Mouse (Mus musculus): ENCODE measurements at regions not wholly inside any gene's neighbourhood (a gene's known extent, or its start where the extent isn't known, plus 50 kb on each side); places are given as distances from the start of the nearest gene placed in this dataset.

- Histone ChIP-seq H3K27me3 (ENCODE audit: control insufficient read depth) (no peaks in the 10 kb centered on the region), H3K9me3 (ENCODE audit: control insufficient read depth, low read length) (peaks cover 3% of the 10 kb centered on the region; the same call in 1 of the 2 replicates), H3K4me3 (replicated peaks) (no peak overlapping the region), H3K4me1 (ENCODE audit: control insufficient read depth) (no peaks in the 10 kb centered on the region), H3K36me3 (ENCODE audit: control insufficient read depth) (no peaks in the 10 kb centered on the region)
- TF ChIP-seq TAL1 (IDR thresholded peaks at IDR 0.05; ENCODE audit: low read length) = no peak
- no peak for TF ChIP-seq GATA1 (IDR thresholded peaks at IDR 0.05; ENCODE audit: low read length)
These were observed 66.9 kb upstream of the Kazn start for GRCm38 (mm10) chr4:142306076-142306475.

- no peaks in the 10 kb centered on the region for H3K36me3 ChIP-seq (ENCODE audit: control insufficient read depth)
- H3K27me3 ChIP-seq (ENCODE audit: control insufficient read depth) = no peaks in the 10 kb centered on the region
- no peak for TF ChIP-seq GATA1 (IDR thresholded peaks at IDR 0.05; ENCODE audit: low read length)
- TF ChIP-seq TAL1 (IDR thresholded peaks at IDR 0.05; ENCODE audit: low read length) = no peak
- H3K4me3 ChIP-seq (replicated peaks) = no peak overlapping the region
- H3K9me3 ChIP-seq (ENCODE audit: control insufficient read depth, low read length) = no peaks in the 10 kb centered on the region
- no peaks in the 10 kb centered on the region for H3K4me1 ChIP-seq (ENCODE audit: control insufficient read depth)
These were observed 64.3 kb upstream of the Kazn start for GRCm38 (mm10) chr4:142303374-142304020.

- no peaks in the 10 kb centered on the region for H3K4me1 ChIP-seq (ENCODE audit: control insufficient read depth)
- H3K4me3 ChIP-seq (replicated peaks) = no peak overlapping the region
These were observed 63.5 kb upstream of the Kazn start for GRCm38 (mm10) chr4:142302724-142303120.

GRCm38 (mm10) chr4:142302041-142302723, 63.0 kb upstream of the Kazn start:
- no peak for TF ChIP-seq TAL1 (IDR thresholded peaks at IDR 0.05; ENCODE audit: low read length)
- TF ChIP-seq GATA1 (IDR thresholded peaks at IDR 0.05; ENCODE audit: low read length) = no peak
- Histone ChIP-seq H3K4me3 (replicated peaks) (no peak overlapping the region), H3K27me3 (ENCODE audit: control insufficient read depth) (no peaks in the 10 kb centered on the region), H3K4me1 (ENCODE audit: control insufficient read depth) (no peaks in the 10 kb centered on the region), H3K9me3 (ENCODE audit: control insufficient read depth, low read length) (no peaks in the 10 kb centered on the region), H3K36me3 (ENCODE audit: control insufficient read depth) (no peaks in the 10 kb centered on the region)

More at GRCm38 (mm10) chr4:142302724-142303120, 63.5 kb upstream of the Kazn start:
- Histone ChIP-seq H3K36me3 (ENCODE audit: control insufficient read depth) (no peaks in the 10 kb centered on the region), H3K9me3 (ENCODE audit: control insufficient read depth, low read length) (no peaks in the 10 kb centered on the region), H3K27me3 (ENCODE audit: control insufficient read depth) (no peaks in the 10 kb centered on the region)
- TF ChIP-seq TAL1 (IDR thresholded peaks at IDR 0.05; ENCODE audit: low read length) (no peak), GATA1 (IDR thresholded peaks at IDR 0.05; ENCODE audit: low read length) (no peak)

GRCm38 (mm10) chr4:142298770-142299337, 59.7 kb upstream of the Kazn start:
- Histone ChIP-seq H3K36me3 (ENCODE audit: control insufficient read depth) (no peaks in the 10 kb centered on the region), H3K4me1 (ENCODE audit: control insufficient read depth) (no peaks in the 10 kb centered on the region), H3K27me3 (ENCODE audit: control insufficient read depth) (no peaks in the 10 kb centered on the region), H3K4me3 (replicated peaks) (no peak overlapping the region), H3K9me3 (ENCODE audit: control insufficient read depth, low read length) (no peaks in the 10 kb centered on the region)
- no peak for TF ChIP-seq GATA1 (IDR thresholded peaks at IDR 0.05; ENCODE audit: low read length)

- H3K4me1 ChIP-seq (ENCODE audit: control insufficient read depth) = no peaks in the 10 kb centered on the region
- no peaks in the 10 kb centered on the region for H3K36me3 ChIP-seq (ENCODE audit: control insufficient read depth)
- H3K4me3 ChIP-seq (replicated peaks) = no peak overlapping the region
- no peaks in the 10 kb centered on the region for H3K9me3 ChIP-seq (ENCODE audit: control insufficient read depth, low read length)
- H3K27me3 ChIP-seq (ENCODE audit: control insufficient read depth) = no peaks in the 10 kb centered on the region
- no peak for TF ChIP-seq GATA1 (IDR thresholded peaks at IDR 0.05; ENCODE audit: low read length)
- TF ChIP-seq TAL1 (IDR thresholded peaks at IDR 0.05; ENCODE audit: low read length) = no peak
These were observed 53.6 kb upstream of the Kazn start for GRCm38 (mm10) chr4:142292760-142293159.

GRCm38 (mm10) chr4:142292334-142292733, 53.1 kb upstream of the Kazn start:
- Histone ChIP-seq H3K4me1 (ENCODE audit: control insufficient read depth) (no peaks in the 10 kb centered on the region), H3K4me3 (replicated peaks) (no peak overlapping the region), H3K27me3 (ENCODE audit: control insufficient read depth) (no peaks in the 10 kb centered on the region), H3K9me3 (ENCODE audit: control insufficient read depth, low read length) (no peaks in the 10 kb centered on the region), H3K36me3 (ENCODE audit: control insufficient read depth) (no peaks in the 10 kb centered on the region)
- TF ChIP-seq TAL1 (IDR thresholded peaks at IDR 0.05; ENCODE audit: low read length) = no peak
- TF ChIP-seq GATA1 (IDR thresholded peaks at IDR 0.05; ENCODE audit: low read length) = no peak

- H3K27me3 ChIP-seq (ENCODE audit: control insufficient read depth) = no peaks in the 10 kb centered on the region
- no peak overlapping the region for H3K4me3 ChIP-seq (replicated peaks)
- TF ChIP-seq GATA1 (IDR thresholded peaks at IDR 0.05; ENCODE audit: low read length) = no peak
- no peak for TF ChIP-seq TAL1 (IDR thresholded peaks at IDR 0.05; ENCODE audit: low read length)
- no peaks in the 10 kb centered on the region for H3K9me3 ChIP-seq (ENCODE audit: control insufficient read depth, low read length)
- H3K4me1 ChIP-seq (ENCODE audit: control insufficient read depth) = no peaks in the 10 kb centered on the region
- no peaks in the 10 kb centered on the region for H3K36me3 ChIP-seq (ENCODE audit: control insufficient read depth)
These were observed 52.2 kb upstream of the Kazn start for GRCm38 (mm10) chr4:142291366-142291765.
